Mouse (Mus musculus) liver, embryonic 16.5 days (tissue): ENCODE measurements around the gene BC051665. TPM values are rescaled to one million over a fixed set of nuclear protein-coding genes. Genes with fewer than 3 reads are reported as not detected.

Experiments used
- ATAC-seq: fragments of 200-750 bp; cut with Nextera tagmentation; 2 replicates; pipeline ENCODE4 v1.8.0; 2017; ENCODE audit warnings: low read depth, mild to moderate bottlenecking, moderate number of reproducible peaks, moderate library complexity
- H3K27ac ChIP-seq: fragments of 300-500 bp; sonication (generic); 2 replicates; pipeline ENCODE4 v1.5.1; 2014; ENCODE audit warnings: mild to moderate bottlenecking, low read length
- H3K27me3 ChIP-seq: fragments of 300-500 bp; sonication (generic); 2 replicates; pipeline ENCODE4 v1.6.1; 2014; ENCODE audit warnings: low read depth, low read length, mixed read lengths; ENCODE audit not compliant: control insufficient read depth, insufficient read depth
- H3K36me3 ChIP-seq: fragments of 300-500 bp; sonication (generic); 2 replicates; pipeline ENCODE4 v1.6.1; 2014; ENCODE audit warnings: mild to moderate bottlenecking; ENCODE audit not compliant: control insufficient read depth, insufficient read depth
- H3K4me1 ChIP-seq: fragments of 300-500 bp; sonication (generic); 2 replicates; pipeline ENCODE4 v1.6.1; 2014; ENCODE audit warnings: low read depth, low read length, mixed read lengths; ENCODE audit not compliant: control insufficient read depth
- H3K4me2 ChIP-seq: fragments of 300-500 bp; sonication (generic); 2 replicates; pipeline ENCODE4 v1.6.1; 2014; ENCODE audit warnings: low read depth, low read length, mixed read lengths
- H3K4me3 ChIP-seq: fragments of 300-500 bp; sonication (generic); 2 replicates; pipeline ENCODE4 v1.5.1; 2014; ENCODE audit warnings: low read depth, mild to moderate bottlenecking, low read length
- H3K9ac ChIP-seq: fragments of 300-500 bp; sonication (generic); 2 replicates; pipeline ENCODE4 v1.6.1; 2014; ENCODE audit warnings: low read depth, low read length
- H3K9me3 ChIP-seq: fragments of 300-500 bp; sonication (generic); replicated peaks from 2 replicates; pipeline ENCODE4 v1.6.1; 2016; ENCODE audit warnings: low read length; ENCODE audit not compliant: control insufficient read depth
- WGBS: fragments of 180-500 bp; shearing (Covaris S2); extraction: QIAGEN DNeasy Blood & Tissue Kit; methylation state at CpG from one replicate; pipeline ENCODE4 v1.1.7; 2014; ENCODE audit not compliant: insufficient replicate concordance; 5-methylcytosine and 5-hydroxymethylcytosine counted together
- polyA plus RNA-seq: library from polyadenylated mRNA; unstranded; fragments of >200 nt; fragmentation: Nextera tagmentation; extraction: Ambion mirVana; gene quantifications from 2 replicates; pipeline ENCODE4 v1.2.1, GENCODE M21; 2015

The BC051665 gene
- not detected in 2 replicates for polyA plus RNA-seq

DNA sequence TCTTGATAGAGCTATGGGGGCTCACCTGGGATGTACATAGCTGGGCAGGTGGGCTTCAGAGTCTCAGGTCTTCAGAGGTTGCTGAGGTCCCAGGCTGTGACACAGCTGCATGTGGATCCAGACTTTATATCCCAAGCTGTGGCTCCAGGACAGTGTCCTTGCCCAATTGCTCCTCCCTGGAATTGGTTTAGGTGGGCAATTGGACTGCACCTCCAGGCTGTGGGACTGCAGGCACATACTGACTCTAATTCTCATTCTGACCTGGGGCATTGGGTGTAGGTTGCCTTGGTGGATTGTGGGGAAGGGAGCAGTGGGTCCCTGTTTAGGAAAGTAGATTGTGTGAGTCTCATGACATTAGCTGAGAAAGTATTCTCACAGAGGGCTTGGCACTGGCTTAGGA is at the start of gene BC051665:
Gene BC051665, minus strand, starts transcription at position 101 of the 400 bp plus-strand sequence.
- Histone ChIP-seq H3K9ac (no peak within 1 kb of the TSS), H3K4me3 (no peak within 1 kb of the TSS), H3K36me3 (no peaks in the 10 kb centered on the region), H3K4me2 (no peak within 1 kb of the TSS), H3K27me3 (no peaks in the 10 kb centered on the region), H3K4me1 (no peaks in the 10 kb centered on the region), H3K27ac (no peak within 1 kb of the TSS), H3K9me3 (no peaks in the 10 kb centered on the region)
- no peak for ATAC-seq

DNA sequence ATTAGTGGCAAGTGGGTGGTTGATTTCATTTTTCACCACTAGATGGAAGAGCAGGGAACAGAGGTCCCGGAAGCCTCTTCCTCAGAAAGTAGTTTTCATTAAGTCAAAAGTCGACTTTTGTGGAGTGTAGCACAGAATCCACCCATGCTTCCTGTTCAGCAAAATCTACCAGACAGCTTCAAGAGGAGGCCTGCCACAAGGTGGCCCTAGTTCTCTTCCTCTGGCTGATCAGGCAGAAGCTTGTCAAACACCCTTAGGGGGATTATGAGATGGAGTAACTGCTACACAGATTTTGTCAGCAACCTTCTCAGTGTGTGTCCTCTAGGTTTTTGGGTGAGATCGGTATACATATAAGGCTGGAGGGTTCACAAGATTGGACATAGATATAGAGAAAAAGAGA is 39.9 kb upstream of the BC051665 start:
- Histone ChIP-seq H3K9ac (no peak overlapping the region), H3K4me3 (no peak overlapping the region), H3K27ac (no peak overlapping the region), H3K4me2 (no peak overlapping the region), H3K9me3 (no peaks in the 10 kb centered on the region), H3K36me3 (no peaks in the 10 kb centered on the region), H3K27me3 (no peaks in the 10 kb centered on the region), H3K4me1 (no peaks in the 10 kb centered on the region)
- ATAC-seq: no peak
- 35% methylated on average over 3 of the region's 3 CpGs for WGBS

- Histone ChIP-seq H3K4me2 (no peak overlapping the region), H3K9me3 (no peaks in the 10 kb centered on the region), H3K27ac (no peak overlapping the region), H3K4me3 (no peak overlapping the region), H3K9ac (no peak overlapping the region), H3K36me3 (no peaks in the 10 kb centered on the region), H3K27me3 (no peaks in the 10 kb centered on the region), H3K4me1 (no peaks in the 10 kb centered on the region)
- 52% methylated on average over 3 of the region's 3 CpGs for WGBS
- ATAC-seq: no peak
Measured at GRCm38 (mm10) chr13:60820486-60821175, 34.5 kb upstream of the BC051665 start.

DNA sequence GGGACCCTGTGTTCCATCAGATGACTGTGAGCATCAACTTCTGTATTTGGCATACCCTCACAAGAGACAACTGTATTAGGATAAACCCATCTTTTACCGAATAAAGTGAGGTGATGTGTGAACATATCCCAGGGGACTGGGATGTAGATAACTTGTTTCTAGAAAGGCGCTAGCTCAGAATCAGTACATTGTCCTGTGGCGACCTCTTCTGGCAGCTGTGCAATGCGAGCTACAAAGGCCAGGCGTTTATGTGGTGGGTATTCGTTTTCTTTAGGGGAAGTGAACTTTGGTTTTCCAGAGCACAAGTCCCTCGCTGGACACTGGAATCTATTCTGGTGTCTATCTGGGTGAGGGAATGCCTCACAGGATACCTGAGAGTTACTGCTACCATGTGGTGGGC is 33.3 kb upstream of the BC051665 start:
- 7% methylated on average over 7 of the region's 7 CpGs for WGBS
- Histone ChIP-seq H3K36me3 (no peaks in the 10 kb centered on the region), H3K27me3 (no peaks in the 10 kb centered on the region), H3K9ac (no peak overlapping the region), H3K4me1 (no peaks in the 10 kb centered on the region), H3K27ac (no peak overlapping the region), H3K4me2 (no peak overlapping the region), H3K9me3 (no peaks in the 10 kb centered on the region), H3K4me3 (no peak overlapping the region)
- no peak for ATAC-seq

DNA sequence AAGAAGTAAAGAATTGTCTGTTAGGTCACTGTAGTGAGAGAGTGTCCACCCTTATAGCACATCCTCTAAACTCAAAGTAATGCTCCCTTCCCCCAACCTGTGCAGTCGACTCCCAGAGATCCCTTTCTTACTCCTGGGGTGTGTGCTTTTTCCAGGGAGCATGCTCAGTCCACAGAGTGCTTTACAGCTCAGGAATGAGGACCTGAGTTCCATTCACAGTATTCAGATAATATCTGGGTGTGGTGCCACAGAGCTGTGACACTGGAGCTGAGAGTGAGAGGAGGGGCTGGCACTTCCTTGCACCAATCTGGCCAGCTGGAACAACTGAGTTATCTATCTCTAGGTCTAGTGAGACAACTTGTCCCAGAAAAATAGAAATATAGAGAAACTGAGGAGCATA is 27.6 kb upstream of the BC051665 start:
- no peaks in the 10 kb centered on the region for H3K4me1 ChIP-seq
- no peak overlapping the region for H3K4me3 ChIP-seq
- no peak overlapping the region for H3K4me2 ChIP-seq
- WGBS: 33% methylated on average over 1 of the region's 1 CpGs
- no peak overlapping the region for H3K27ac ChIP-seq
- no peak for ATAC-seq
- H3K9ac ChIP-seq: no peak overlapping the region
- no peaks in the 10 kb centered on the region for H3K27me3 ChIP-seq
- H3K9me3 ChIP-seq: no peaks in the 10 kb centered on the region
- no peaks in the 10 kb centered on the region for H3K36me3 ChIP-seq

DNA sequence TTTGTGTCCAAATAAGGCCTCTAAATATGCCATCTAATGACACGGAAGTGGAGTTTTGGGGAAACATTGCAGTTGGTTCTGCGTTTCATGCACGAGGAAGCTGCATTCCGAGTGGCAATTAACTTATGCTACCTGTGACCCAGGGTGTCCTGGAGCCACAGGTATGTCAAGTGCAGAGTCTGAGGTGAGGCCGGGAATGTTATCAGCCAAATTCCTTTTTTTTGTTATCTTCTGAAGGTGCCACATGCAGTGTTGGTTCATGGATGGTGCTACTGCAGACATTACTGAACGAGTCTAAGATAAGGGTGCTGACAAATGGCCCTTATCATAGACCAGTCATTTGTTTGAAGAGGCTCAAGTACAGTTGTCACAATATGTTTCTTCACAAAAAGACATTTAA is 26.6 kb upstream of the BC051665 start:
- 45% methylated on average over 6 of the region's 6 CpGs for whole genome bisulfite sequencing

DNA sequence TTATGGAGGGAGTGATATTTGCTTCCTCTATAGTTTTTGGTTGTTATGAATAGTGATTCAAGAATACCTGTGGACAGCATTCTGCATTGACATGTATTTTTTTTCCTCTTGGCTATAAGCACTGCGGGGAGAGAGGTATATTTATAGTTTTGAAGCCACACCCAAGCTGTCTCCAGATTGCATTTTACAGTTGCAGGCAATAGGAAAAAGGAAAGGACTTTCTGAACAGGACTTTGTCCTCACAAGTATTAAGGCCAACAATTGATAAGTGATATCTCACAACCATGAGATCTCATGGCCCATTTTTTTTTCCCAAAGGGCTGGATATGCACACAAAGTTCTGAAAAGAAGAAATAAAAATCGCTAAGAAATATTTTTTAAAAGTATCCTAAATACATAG is 23.5 kb upstream of the BC051665 start:
- Histone ChIP-seq H3K4me1 (no peaks in the 10 kb centered on the region), H3K9ac (no peak overlapping the region), H3K36me3 (no peaks in the 10 kb centered on the region)

More for the DNA sequence above, 26.6 kb upstream of the BC051665 start:
- no peaks in the 10 kb centered on the region for H3K4me1 ChIP-seq
- H3K36me3 ChIP-seq: no peaks in the 10 kb centered on the region
- no peak overlapping the region for H3K27ac ChIP-seq
- no peaks in the 10 kb centered on the region for H3K9me3 ChIP-seq
- no peak overlapping the region for H3K4me2 ChIP-seq
- no peaks in the 10 kb centered on the region for H3K27me3 ChIP-seq
- H3K9ac ChIP-seq: no peak overlapping the region
- ATAC-seq: no peak
- no peak overlapping the region for H3K4me3 ChIP-seq

GRCm38 (mm10) chr13:60802749-60803148 is 16.6 kb upstream of the BC051665 start, which contains the start of gene Ctsll3:
Gene Ctsll3 (minus strand): TSS chr13:60802849.
- H3K27me3 ChIP-seq: no peaks in the 10 kb centered on the region
- no peaks in the 10 kb centered on the region for H3K36me3 ChIP-seq
- ATAC-seq: no peak
- H3K9ac ChIP-seq: no peak within 1 kb of the TSS
- 28% methylated on average over 1 of the region's 1 CpGs for WGBS
- H3K9me3 ChIP-seq: no peaks in the 10 kb centered on the region
- no peak within 1 kb of the TSS for H3K4me2 ChIP-seq
- no peak within 1 kb of the TSS for H3K27ac ChIP-seq
- H3K4me3 ChIP-seq: no peak within 1 kb of the TSS
- no peaks in the 10 kb centered on the region for H3K4me1 ChIP-seq

More for the DNA sequence above, 23.5 kb upstream of the BC051665 start:
- Histone ChIP-seq H3K9me3 (no peaks in the 10 kb centered on the region), H3K27ac (no peak overlapping the region), H3K4me3 (no peak overlapping the region), H3K4me2 (no peak overlapping the region), H3K27me3 (no peaks in the 10 kb centered on the region)
- no peak for ATAC-seq
- WGBS: 45% methylated on average over 2 of the region's 2 CpGs

DNA sequence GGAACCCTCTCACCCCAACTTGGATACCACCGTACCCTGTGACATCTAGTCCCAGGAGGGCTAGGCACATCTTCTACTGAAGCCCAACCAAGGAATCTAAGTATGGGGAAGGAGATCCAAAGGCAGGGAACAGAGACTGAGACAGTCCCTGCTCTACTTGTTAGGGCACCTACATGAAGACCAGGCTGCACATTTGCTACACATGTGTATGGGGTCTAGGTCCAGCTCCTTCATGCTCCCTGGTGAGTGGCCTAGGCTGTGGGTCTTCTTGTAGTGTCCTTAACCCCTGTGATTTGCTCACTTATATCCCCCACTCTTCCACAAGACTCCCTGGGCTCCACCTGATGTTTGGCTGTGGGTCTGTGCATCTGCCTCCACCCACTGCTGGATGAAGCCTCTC is 3.3 kb upstream of the BC051665 start:
- Histone ChIP-seq H3K9ac (no peak overlapping the region), H3K9me3 (no peaks in the 10 kb centered on the region), H3K4me1 (no peaks in the 10 kb centered on the region), H3K4me3 (no peak overlapping the region), H3K36me3 (no peaks in the 10 kb centered on the region), H3K27ac (no peak overlapping the region), H3K27me3 (no peaks in the 10 kb centered on the region), H3K4me2 (no peak overlapping the region)
- ATAC-seq: no peak
- 55% methylated on average over 1 of the region's 1 CpGs for WGBS
